Mouse (Mus musculus): ENCODE results near the gene Sgca. TPM values are rescaled to one million over a fixed set of nuclear protein-coding genes. Genes with fewer than 3 reads are reported as not detected.

The Sgca gene
- polyA plus RNA-seq, 2 experiments from 2014 or later = 0.46 TPM; not detected in 1

- no peak for ATAC-seq
These were observed 33.7 kb downstream of the Sgca start for GRCm38 (mm10) chr11:94942282-94943023.

GRCm38 (mm10) chr11:94941776-94942175 is 34.4 kb downstream of the Sgca start:
- no peak for ATAC-seq

GRCm38 (mm10) chr11:94941121-94941520 is 35.0 kb downstream of the Sgca start:
- ATAC-seq = no peak

- ATAC-seq = no peak
These were observed 36.8 kb downstream of the Sgca start for GRCm38 (mm10) chr11:94939280-94939679.

GRCm38 (mm10) chr11:94938296-94938695 is 37.8 kb downstream of the Sgca start:
- no peak for ATAC-seq

- no peak for ATAC-seq
These were observed 38.3 kb downstream of the Sgca start for GRCm38 (mm10) chr11:94937787-94938186.

GRCm38 (mm10) chr11:94937335-94937781 is 38.8 kb downstream of the Sgca start:
- ATAC-seq = peak; percentile 67

GRCm38 (mm10) chr11:94936851-94937295 is 39.3 kb downstream of the Sgca start:
- peak; percentile 76 for ATAC-seq

- ATAC-seq = no peak
These were observed 40.1 kb downstream of the Sgca start, which contains the start of gene Col1a1 for GRCm38 (mm10) chr11:94936045-94936444. TSS of gene Col1a1 (plus strand) at chr11:94936224.

GRCm38 (mm10) chr11:94934526-94934925 is 41.6 kb downstream of the Sgca start:
- ATAC-seq = no peak

GRCm38 (mm10) chr11:94933584-94933983 is 42.5 kb downstream of the Sgca start:
- no peak for ATAC-seq

GRCm38 (mm10) chr11:94930151-94930550 is 46.0 kb downstream of the Sgca start:
- no peak for ATAC-seq

- no peak for ATAC-seq
These were observed 46.5 kb downstream of the Sgca start for GRCm38 (mm10) chr11:94929599-94929998.

GRCm38 (mm10) chr11:94928820-94929219 is 47.3 kb downstream of the Sgca start:
- ATAC-seq = no peak

- no peak for ATAC-seq
These were observed 48.3 kb downstream of the Sgca start for GRCm38 (mm10) chr11:94927771-94928291.

- no peak for ATAC-seq
These were observed 49.7 kb downstream of the Sgca start for GRCm38 (mm10) chr11:94926431-94926830.

GRCm38 (mm10) chr11:94924977-94925376 is 51.1 kb downstream of the Sgca start:
- ATAC-seq = no peak

GRCm38 (mm10) chr11:94920996-94921401 is 55.1 kb downstream of the Sgca start:
- no peak for ATAC-seq

- ATAC-seq = no peak
These were observed 58.4 kb downstream of the Sgca start for GRCm38 (mm10) chr11:94917717-94918116.

GRCm38 (mm10) chr11:94916477-94916876 is 59.6 kb downstream of the Sgca start:
- ATAC-seq = no peak

- no peak for ATAC-seq
These were observed 60.3 kb downstream of the Sgca start for GRCm38 (mm10) chr11:94915675-94916403.

- no peak for ATAC-seq
These were observed 62.6 kb downstream of the Sgca start for GRCm38 (mm10) chr11:94913302-94914090.

Measured in activated CD4-positive, CD25-positive, alpha-beta regulatory T cell, adult 4 months (primary cell).